Mouse (Mus musculus) right cerebral cortex, adult 18-20 months (tissue): ENCODE data around the gene Slc17a2.
"Not testable (repeated sequence)": the region's sequence is repeated elsewhere in the genome, so short reads cannot be mapped to it uniquely, and the experiment has no call there.

Experiments
- DNase-seq: peaks from one replicate; pipeline ENCODE4 v3.0.0; 2022; ENCODE audit warnings: mixed read lengths

The Slc17a2 gene

GRCm38 (mm10) chr13:23806422-23807052 lies at the start of gene Slc17a2:
Gene Slc17a2 (plus strand): TSS chr13:23806993.
- no peak for DNase-seq

- no peak for DNase-seq
These were observed 49.5 kb upstream of the Slc17a2 start for GRCm38 (mm10) chr13:23757211-23757773.

- no peak for DNase-seq
These were observed 48.9 kb upstream of the Slc17a2 start for GRCm38 (mm10) chr13:23757921-23758320.

- DNase-seq, result no peak
These were observed 47.5 kb upstream of the Slc17a2 start for GRCm38 (mm10) chr13:23759251-23759771.

DNA sequence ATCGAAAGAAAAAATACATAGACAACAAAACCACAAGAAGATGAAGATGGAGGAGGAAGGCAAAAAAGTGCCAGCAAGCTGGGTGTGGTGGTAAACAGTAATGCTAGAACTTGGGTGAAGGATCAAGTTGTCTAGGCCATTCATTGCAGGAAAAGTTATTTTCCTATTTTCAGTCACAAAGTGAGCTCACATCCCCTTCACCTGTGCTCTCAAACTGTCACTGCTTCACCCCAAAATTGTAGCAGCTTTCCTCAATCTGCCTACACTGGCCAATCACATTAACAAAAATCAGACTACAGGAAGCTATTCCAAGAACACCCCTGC lies 46.9 kb upstream of the Slc17a2 start:
- DNase-seq, result no peak

DNA sequence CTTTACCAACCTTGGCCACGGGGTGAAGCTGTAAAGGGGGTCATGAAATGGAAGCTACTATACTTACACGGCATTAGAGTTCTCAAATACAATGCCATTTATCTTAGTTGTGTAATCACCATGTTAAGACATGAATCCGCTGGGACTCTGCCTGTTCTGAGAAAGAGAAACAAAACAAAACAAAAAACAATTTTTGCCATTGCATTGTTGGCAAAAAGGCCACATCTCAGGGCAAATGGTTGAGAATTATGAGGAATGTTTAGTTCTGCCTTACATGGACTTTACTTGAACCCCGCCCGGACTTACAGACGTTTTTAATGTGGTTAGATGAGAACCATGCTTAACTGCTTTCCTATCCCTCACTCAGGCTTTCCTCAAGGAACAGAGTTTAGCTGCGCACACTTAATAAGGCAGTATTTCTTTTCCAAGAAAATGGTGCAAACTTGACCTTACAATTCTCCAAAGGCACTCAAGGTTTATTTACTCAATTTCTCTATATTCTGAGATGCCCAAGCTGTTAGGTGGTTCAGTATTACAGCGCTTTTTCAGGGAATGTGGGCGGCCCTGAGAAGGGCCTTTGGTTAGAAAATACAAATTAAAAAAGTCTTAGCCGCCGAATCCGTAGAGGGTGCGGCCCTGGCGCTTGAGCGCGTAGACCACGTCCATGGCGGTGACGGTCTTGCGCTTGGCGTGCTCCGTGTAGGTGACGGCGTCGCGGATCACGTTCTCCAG lies 46.4 kb upstream of the Slc17a2 start:
- no peak for DNase-seq

DNA sequence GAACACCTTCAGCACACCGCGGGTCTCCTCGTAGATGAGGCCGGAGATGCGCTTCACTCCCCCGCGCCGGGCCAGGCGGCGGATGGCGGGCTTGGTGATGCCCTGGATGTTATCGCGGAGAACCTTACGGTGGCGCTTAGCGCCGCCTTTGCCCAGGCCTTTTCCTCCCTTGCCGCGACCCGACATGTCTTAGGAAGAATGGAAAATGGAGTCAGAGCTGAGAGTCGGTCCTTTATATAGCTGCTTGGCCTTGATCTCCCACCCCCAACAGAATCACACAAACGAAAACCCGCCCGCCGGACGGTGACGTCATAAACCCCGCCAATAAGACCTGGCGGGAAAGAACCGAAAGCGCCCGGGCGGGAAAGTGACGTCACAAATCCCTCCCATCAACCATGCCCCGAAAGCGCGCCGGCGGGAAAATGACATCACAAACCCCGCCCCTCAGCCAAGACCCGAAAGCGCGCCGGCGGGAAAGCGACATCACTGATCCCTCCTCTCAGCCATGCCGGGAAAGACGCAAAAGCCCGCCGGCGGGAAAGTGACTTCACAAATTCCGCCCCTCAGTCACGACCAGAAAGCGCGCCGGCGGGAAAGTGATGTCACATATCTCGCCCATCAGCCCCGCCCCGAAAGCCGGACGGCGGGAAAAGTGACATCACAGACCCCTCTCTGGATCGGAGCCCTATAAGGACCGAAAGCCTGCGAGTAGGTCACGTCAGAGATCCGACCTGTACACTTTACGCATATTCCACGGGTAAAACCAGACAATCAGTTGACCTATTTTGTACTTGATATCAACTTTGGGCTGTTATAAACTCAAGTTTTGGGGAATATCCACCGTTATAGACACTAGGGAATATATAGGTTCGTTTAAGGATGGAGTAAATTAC lies 45.6 kb upstream of the Slc17a2 start, which contains the start of gene Hist1h4a:
TSS of gene Hist1h4a (minus strand) at position 259 of the 893 bp plus-strand sequence.
- DNase-seq, result peak; percentile 99

GRCm38 (mm10) chr13:23761871-23762821 lies 44.6 kb upstream of the Slc17a2 start, which contains the start of gene Hist1h3a:
Gene Hist1h3a (minus strand): TSS chr13:23762386.
- peak; percentile 70 for DNase-seq

DNA sequence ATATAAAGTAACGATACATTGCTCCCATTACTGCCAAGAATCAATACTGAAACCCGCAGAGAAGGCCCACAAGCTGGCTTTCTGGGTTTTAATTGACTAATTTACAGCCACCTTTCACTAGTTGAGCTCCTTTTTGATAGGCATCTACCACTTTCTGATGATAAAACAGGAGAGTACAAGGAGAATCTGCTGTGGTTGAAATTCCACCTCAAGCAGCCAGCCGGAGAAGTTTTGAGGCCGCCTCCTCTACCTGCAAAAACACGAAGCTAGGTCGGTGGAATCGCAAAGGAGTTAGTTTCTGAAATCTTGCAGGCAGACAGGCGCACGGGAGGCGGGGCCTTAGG lies 43.6 kb upstream of the Slc17a2 start:
- no peak for DNase-seq

DNA sequence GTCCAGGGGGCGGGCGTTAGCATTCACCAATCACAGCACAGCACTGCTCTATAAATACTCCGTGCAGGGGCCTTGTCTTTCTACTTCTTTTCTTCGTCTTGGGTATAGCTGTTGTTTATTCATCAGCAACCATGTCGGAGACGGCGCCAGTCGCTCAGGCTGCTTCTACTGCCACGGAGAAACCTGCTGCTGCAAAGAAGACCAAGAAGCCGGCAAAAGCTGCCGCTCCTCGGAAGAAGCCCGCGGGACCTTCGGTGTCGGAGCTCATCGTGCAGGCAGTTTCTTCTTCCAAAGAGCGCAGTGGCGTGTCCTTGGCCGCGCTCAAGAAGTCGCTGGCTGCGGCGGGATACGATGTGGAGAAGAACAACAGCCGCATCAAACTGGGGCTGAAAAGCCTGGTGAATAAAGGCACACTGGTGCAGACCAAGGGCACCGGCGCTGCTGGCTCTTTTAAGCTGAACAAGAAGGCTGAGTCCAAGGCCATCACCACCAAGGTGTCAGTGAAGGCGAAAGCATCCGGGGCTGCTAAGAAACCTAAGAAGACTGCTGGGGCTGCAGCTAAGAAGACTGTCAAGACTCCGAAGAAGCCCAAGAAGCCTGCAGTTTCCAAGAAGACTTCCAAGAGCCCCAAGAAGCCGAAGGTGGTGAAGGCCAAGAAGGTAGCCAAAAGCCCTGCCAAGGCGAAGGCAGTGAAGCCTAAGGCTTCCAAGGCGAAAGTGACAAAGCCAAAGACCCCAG lies 43.0 kb upstream of the Slc17a2 start, which contains the start of gene Hist1h1a:
TSS of gene Hist1h1a (plus strand) at position 81 of the 738 bp plus-strand sequence.
- peak; percentile 83 for DNase-seq

DNA sequence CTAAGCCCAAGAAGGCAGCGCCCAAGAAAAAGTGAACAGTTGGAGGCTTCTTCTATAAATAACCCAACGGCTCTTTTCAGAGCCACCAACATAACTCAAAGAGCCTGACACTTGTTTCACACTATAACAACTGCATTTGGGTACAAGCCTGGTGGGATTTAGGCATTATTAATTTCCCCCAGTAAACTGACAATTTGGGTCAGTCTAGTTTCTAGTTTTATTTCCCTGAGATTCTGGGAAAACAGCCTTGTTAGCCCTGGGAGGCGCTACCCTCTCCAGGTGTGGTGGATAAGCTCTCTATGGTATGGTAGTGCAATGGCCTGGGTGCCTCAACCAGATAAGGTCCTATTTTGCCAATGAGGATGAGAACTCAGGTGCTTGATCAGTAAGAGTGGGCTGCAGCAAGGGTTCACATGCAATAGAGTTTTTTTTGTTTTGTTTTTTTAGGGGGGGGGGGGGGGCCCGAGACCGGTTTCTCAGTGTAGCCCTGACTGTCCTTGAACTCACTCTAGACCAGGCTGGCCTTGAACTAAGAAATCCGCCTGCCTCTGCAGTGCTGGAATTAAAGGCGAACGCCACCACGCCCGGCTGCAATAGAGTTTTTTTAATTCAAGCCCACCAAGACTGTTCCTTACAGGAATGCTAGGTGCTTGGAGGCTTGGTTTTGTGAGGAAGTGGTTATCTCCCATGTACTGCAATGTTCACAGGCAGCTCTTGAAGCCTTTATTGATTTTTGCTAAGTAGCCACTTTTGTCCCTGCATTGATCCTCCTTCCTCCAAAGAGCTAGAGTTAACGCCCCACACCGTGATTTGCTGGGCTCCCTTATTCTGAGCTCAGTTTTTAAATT lies 42.2 kb upstream of the Slc17a2 start:
- no peak for DNase-seq

- DNase-seq, result no peak
These were observed 41.6 kb upstream of the Slc17a2 start for GRCm38 (mm10) chr13:23765172-23765513.

DNA sequence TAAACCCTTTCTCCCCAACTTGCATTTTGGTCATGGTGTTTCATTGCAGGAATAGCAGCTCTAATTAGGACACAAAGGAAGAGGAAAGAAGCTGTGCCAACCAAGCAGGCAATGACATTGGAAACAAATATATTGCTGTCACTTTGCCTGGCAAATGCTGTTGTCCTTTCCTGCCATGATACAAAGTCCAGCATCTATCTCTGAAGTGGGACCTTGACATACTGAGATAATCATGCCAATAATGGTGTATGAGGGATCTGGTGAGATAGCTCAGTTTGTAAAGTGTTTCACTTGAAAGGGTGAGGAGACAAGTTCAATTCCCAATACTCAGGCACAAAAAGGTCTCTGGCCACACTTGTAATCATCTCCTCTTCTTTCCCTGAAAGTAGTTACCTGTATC lies 40.0 kb upstream of the Slc17a2 start:
- DNase-seq, result no peak

DNA sequence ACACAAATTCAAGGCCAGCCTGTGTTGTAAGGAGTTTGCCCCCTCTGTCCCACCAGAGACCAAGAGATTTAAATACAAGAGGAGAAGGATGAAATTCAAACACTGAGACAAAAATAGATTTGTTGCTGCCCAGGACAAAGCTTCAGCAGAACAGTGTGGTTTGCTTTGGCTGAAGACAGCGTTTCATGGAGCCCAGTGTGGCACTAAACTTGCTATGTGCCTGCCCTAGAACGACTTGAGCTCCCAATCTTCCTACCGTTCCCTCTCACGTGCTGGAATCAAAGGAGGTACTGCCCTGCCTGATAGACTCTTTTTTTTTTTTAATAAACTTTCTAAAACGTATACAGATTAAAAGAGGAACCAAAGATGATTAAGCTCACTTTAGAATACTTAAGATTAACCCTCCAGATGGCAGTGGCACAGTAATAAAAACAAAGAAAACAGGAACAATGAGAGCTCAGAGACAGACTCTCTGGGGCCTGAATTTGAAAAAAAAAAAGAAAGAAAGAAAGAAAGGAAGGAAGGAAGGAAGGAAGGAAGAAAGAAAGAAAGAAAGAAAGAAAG lies 37.9 kb upstream of the Slc17a2 start:
- DNase-seq, result no peak

DNA sequence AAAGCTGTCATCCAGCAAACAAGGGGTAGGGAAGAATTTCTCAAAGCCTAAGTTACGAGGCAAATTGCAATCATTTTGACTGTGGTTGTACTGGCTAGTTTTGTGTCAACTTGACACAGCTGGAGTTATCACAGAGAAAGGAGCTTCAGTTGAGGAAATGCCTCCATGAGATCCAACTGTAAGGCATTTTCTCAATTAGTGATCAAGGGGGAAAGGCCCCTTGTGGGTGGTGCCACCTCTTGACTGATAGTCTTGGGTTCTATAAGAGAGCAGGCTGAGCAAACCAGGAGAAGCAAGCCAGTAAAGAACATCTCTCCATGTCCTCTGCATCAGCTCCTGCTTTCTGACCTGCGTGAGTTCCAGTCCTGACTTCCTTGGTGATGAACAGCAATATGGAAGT lies 37.2 kb upstream of the Slc17a2 start, which contains the start of gene Trim38:
TSS of gene Trim38 (plus strand) at position 301 of the 400 bp plus-strand sequence.
- DNase-seq, result not testable (repeated sequence)

DNA sequence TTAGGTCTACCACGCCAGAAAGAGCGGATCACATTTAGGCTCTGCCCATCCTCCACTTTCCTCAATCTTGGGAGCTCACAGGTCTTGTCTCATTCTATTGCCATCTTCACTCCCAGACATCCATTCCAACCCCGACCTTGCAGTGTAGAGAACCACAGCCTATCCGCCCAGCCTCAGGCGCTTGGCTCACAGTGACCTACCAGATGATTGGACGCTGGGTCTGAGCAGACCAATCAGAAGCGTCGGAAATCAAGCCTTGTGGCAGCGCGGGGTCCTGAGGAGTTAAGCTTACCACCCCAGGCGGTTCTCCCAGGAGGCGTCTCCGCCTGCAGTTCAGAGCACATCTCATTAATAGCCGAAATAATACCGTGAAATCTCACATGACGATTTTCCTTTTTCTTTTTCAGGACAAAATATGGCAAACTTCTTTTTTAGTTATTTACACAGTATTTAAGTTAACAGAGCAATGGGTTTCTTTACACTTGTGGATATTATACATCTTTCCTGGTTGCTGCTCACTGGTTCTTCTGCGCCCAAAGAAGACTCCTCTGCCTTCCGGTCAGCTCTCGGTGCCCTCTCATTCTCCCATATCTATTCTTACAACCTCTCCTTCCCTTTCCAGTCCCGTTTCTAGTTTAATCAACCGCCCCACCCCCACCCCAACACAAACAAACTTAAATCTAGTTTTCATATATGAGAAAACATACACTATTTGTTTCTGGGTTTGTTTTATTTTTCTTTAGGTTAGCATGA lies 34.1 kb upstream of the Slc17a2 start:
- DNase-seq, result peak; percentile 63

DNA sequence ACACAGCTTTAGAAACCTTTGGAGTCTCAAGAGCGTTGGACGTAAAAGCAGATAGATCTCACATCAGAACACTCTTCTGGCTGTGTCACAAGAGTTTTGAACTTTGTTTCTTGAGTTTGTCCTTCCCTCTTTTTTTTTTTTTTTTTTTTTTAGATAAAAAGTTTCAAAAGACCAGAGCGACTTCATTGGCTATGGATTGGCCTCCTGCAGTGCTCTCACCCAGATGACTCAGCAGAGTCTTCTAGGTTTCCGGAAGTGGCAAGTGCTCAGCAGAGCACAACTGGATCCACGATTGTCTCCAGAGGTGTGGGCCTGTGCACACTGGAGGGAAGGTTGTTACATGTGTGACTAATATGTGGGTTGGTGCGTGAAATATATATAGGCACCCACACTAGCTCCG lies 28.5 kb upstream of the Slc17a2 start:
- DNase-seq, result no peak

- no peak for DNase-seq
These were observed 27.8 kb upstream of the Slc17a2 start for GRCm38 (mm10) chr13:23779025-23779424.

GRCm38 (mm10) chr13:23792520-23792919 lies 14.3 kb upstream of the Slc17a2 start:
- peak; percentile 41 for DNase-seq
